Mouse (Mus musculus) lung, embryonic 14.5 days (tissue): ENCODE measurements around the gene Mrpl2. TPM values are rescaled to one million over a fixed set of nuclear protein-coding genes. Genes with fewer than 3 reads are reported as not detected.

Experiments
- ATAC-seq: fragments of 200-750 bp; cut with Nextera tagmentation; 2 replicates; pipeline ENCODE4 v1.8.0; 2017; ENCODE audit warnings: mild to moderate bottlenecking, moderate TSS enrichment, moderate library complexity; ENCODE audit not compliant: insufficient read depth
- DNase-seq: peaks from one replicate; pipeline ENCODE4 v3.0.0-alpha.2; 2015
- H3K27ac ChIP-seq: fragments of 300-500 bp; sonication (generic); 2 replicates; pipeline ENCODE4 v1.5.1; 2014; ENCODE audit warnings: low read depth, mild to moderate bottlenecking, moderate library complexity
- H3K27me3 ChIP-seq: fragments of 300-500 bp; sonication (generic); 2 replicates; pipeline ENCODE4 v1.6.1; 2014; ENCODE audit warnings: low read length, control low read depth; ENCODE audit not compliant: insufficient read depth
- H3K36me3 ChIP-seq: fragments of 300-500 bp; sonication (generic); 2 replicates; pipeline ENCODE4 v1.6.1; 2014; ENCODE audit warnings: control low read depth; ENCODE audit not compliant: insufficient read depth
- H3K4me1 ChIP-seq: fragments of 300-500 bp; sonication (generic); 2 replicates; pipeline ENCODE4 v1.6.1; 2014; ENCODE audit warnings: antibody characterized with exemption, control low read depth; ENCODE audit not compliant: insufficient read depth
- H3K4me2 ChIP-seq: fragments of 300-500 bp; sonication (generic); 2 replicates; pipeline ENCODE4 v1.6.1; 2014; ENCODE audit warnings: mild to moderate bottlenecking
- H3K4me3 ChIP-seq: fragments of 300-500 bp; sonication (generic); 2 replicates; pipeline ENCODE4 v1.5.1; 2014; ENCODE audit warnings: low read depth, low read length
- H3K9ac ChIP-seq: fragments of 300-500 bp; sonication (generic); 2 replicates; pipeline ENCODE4 v1.6.1; 2014
- H3K9me3 ChIP-seq: fragments of 300-500 bp; sonication (generic); 2 replicates; pipeline ENCODE4 v1.6.1; 2016; ENCODE audit warnings: low read depth, low read length, control low read depth
- CTCF ChIP-seq: IDR thresholded peaks from 2 replicates; pipeline ENCODE4 v1.5.1; 2016; ENCODE audit warnings: antibody characterized with exemption, low read depth
- WGBS: fragments of 180-500 bp; shearing (Covaris S2); extraction: QIAGEN DNeasy Blood & Tissue Kit; methylation state at CpG from one replicate; pipeline ENCODE4 v1.1.7; 2014; 5-methylcytosine and 5-hydroxymethylcytosine counted together
- polyA plus RNA-seq: library from polyadenylated mRNA; unstranded; fragments of >200 nt; fragmentation: Nextera tagmentation; extraction: Ambion mirVana; gene quantifications from 2 replicates; pipeline ENCODE4 v1.2.1, GENCODE M21; 2014

Gene Mrpl2
- polyA plus RNA-seq, 1 experiment from 2014 or later = 113 TPM

DNA sequence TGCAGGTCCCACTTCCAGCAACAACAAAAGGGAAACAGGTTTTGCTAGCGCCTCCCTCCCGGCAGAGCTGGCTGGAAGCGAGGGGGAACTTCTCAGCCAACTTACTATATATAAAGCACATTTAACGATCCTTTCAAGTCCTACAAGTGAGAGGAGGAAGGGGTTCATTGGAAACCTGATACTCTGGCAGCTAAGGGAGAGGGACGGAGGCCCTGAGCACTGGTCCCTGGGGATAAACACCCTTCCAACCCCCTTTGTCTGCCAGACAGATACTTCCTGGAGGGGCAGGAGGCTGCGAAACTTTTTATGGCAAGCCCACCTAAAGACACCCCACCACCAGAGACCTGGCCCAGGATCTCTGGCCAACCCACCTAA is 27.6 kb upstream of the Mrpl2 start:
- peak; percentile 74 for DNase-seq
- 3% methylated on average over 6 of the region's 6 CpGs for WGBS
- H3K9ac ChIP-seq = peak overlapping the region; percentile 27
- no peaks in the 10 kb centered on the region for H3K36me3 ChIP-seq
- no peak for TF ChIP-seq CTCF
- H3K9me3 ChIP-seq = no peaks in the 10 kb centered on the region
- ATAC-seq = peak; percentile 41; the same call in 1 of the 2 replicates
- peak overlapping the region; percentile 14 for H3K4me3 ChIP-seq
- H3K27me3 ChIP-seq = no peaks in the 10 kb centered on the region
- peaks cover 68% of the 10 kb centered on the region for H3K4me1 ChIP-seq
- H3K4me2 ChIP-seq = peak overlapping the region; percentile 55
- peak overlapping the region; percentile 95 for H3K27ac ChIP-seq

- WGBS = 9% methylated on average over 27 of the region's 27 CpGs
Observed at GRCm38 (mm10) chr17:46618769-46619682, 27.0 kb upstream of the Mrpl2 start.

GRCm38 (mm10) chr17:46619683-46620357 is 26.2 kb upstream of the Mrpl2 start:
- Histone ChIP-seq H3K27me3 (no peaks in the 10 kb centered on the region), H3K9ac (peak overlapping the region; percentile 27), H3K4me2 (peak overlapping the region; percentile 55), H3K27ac (peak overlapping the region; percentile 95), H3K9me3 (no peaks in the 10 kb centered on the region), H3K4me3 (peak overlapping the region; percentile 7), H3K36me3 (no peaks in the 10 kb centered on the region), H3K4me1 (peaks cover 76% of the 10 kb centered on the region)
- ATAC-seq (no peak), DNase-seq (peak; percentile 29)
- no peak for TF ChIP-seq CTCF
- 18% methylated on average over 16 of the region's 16 CpGs for whole genome bisulfite sequencing

More at GRCm38 (mm10) chr17:46618769-46619682, 27.0 kb upstream of the Mrpl2 start:
- Histone ChIP-seq H3K9me3 (no peaks in the 10 kb centered on the region), H3K27me3 (no peaks in the 10 kb centered on the region), H3K4me1 (peaks cover 68% of the 10 kb centered on the region), H3K27ac (peak overlapping the region; percentile 95), H3K9ac (peak overlapping the region; percentile 27), H3K36me3 (no peaks in the 10 kb centered on the region), H3K4me2 (peak overlapping the region; percentile 55), H3K4me3 (peak overlapping the region; percentile 14)
- ATAC-seq = peak; percentile 18; the same call in 1 of the 2 replicates
- no peak for TF ChIP-seq CTCF
- DNase-seq = peak; percentile 59

- peak overlapping the region; percentile 95 for H3K27ac ChIP-seq
- peak; percentile 88 for DNase-seq
- H3K9me3 ChIP-seq = no peaks in the 10 kb centered on the region
- peak overlapping the region; percentile 5; the same call in 1 of the 2 replicates for H3K9ac ChIP-seq
- peak overlapping the region; percentile 55 for H3K4me2 ChIP-seq
- no peaks in the 10 kb centered on the region for H3K36me3 ChIP-seq
- no peaks in the 10 kb centered on the region for H3K27me3 ChIP-seq
- TF ChIP-seq CTCF = no peak
- H3K4me1 ChIP-seq = peaks cover 84% of the 10 kb centered on the region
- 17% methylated on average over 15 of the region's 15 CpGs for WGBS
- ATAC-seq = peak; percentile 36; the same call in 1 of the 2 replicates
- H3K4me3 ChIP-seq = peak overlapping the region; percentile 5; the same call in 1 of the 2 replicates
Observed at GRCm38 (mm10) chr17:46621324-46621723, 24.7 kb upstream of the Mrpl2 start.

DNA sequence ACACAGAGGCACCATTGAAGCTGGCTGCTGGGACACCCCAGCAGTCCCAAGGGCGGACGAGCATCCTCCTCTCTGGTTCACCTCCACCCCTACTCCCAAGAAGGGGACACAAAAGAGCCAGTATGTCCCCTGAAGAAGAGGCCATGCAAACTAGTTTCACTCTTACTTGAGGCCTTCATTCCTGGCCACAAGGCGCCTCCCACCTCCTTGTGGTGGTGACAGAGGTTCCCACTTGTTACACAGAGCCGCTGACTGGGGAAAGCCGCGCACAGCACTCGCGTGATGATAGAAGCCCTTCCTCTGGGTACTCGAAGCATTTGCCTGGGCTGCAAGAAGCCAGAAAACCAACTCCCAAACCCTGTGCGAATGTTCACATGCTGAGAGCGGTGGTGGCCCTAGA is 23.8 kb upstream of the Mrpl2 start:
- peak overlapping the region; percentile 55 for H3K4me2 ChIP-seq
- peak overlapping the region; percentile 95 for H3K27ac ChIP-seq
- no peak overlapping the region for H3K9ac ChIP-seq
- no peak for ATAC-seq
- H3K4me3 ChIP-seq = no peak overlapping the region
- WGBS = 44% methylated on average over 11 of the region's 11 CpGs
- H3K9me3 ChIP-seq = no peaks in the 10 kb centered on the region
- no peaks in the 10 kb centered on the region for H3K36me3 ChIP-seq
- peak; percentile 55 for DNase-seq
- H3K27me3 ChIP-seq = no peaks in the 10 kb centered on the region
- TF ChIP-seq CTCF = no peak
- H3K4me1 ChIP-seq = peaks cover 89% of the 10 kb centered on the region

GRCm38 (mm10) chr17:46623819-46624557 is 22.0 kb upstream of the Mrpl2 start:
- peak overlapping the region; percentile 14 for H3K4me3 ChIP-seq
- DNase-seq = peak; percentile 71
- ATAC-seq = no peak

More at GRCm38 (mm10) chr17:46623819-46624557, 22.0 kb upstream of the Mrpl2 start:
- Histone ChIP-seq H3K27me3 (no peaks in the 10 kb centered on the region), H3K36me3 (no peaks in the 10 kb centered on the region), H3K27ac (peak overlapping the region; percentile 79), H3K9me3 (no peaks in the 10 kb centered on the region), H3K9ac (peak overlapping the region; percentile 38), H3K4me1 (peaks cover 72% of the 10 kb centered on the region), H3K4me2 (peak overlapping the region; percentile 86)
- WGBS = 18% methylated on average over 10 of the region's 10 CpGs
- peak; percentile 55 for TF ChIP-seq CTCF
